Mouse (Mus musculus): ENCODE measurements around the gene Car5b. TPM values are rescaled to one million over a fixed set of nuclear protein-coding genes. Genes with fewer than 3 reads are reported as not detected.

The Car5b gene
- total and polyA plus RNA-seq, 3 experiments = 0.23 to 0.33 TPM; not detected in 1

GRCm38 (mm10) chrX:163929550-163929949, 98.2 kb downstream of the Car5b start:
- no peaks in the 10 kb centered on the region for H3K27me3 ChIP-seq (ENCODE audit: insufficient read depth, low read length)
- no peak overlapping the region for H3K4me3 ChIP-seq (ENCODE audit: low read depth, low read length)
- ATAC-seq (ENCODE audit: extremely low read depth, insufficient number of reproducible peaks, low FRiP score, poor library complexity, severe bottlenecking) (no peak), DNase-seq (ENCODE audit: low spot score) (no peak)
- H3K9me3 ChIP-seq (replicated peaks) = no peaks in the 10 kb centered on the region
- H3K4me1 ChIP-seq (ENCODE audit: insufficient read depth, low read depth, low read length) = no peaks in the 10 kb centered on the region
- TF ChIP-seq TAL1 (conservative IDR thresholded peaks at IDR 0.05; ENCODE audit: low read depth, low read length) (no peak), POLR2AphosphoS5 (IDR thresholded peaks at IDR 0.05; ENCODE audit: insufficient replicate concordance, low read depth, low read length) (no peak), GATA1 (IDR thresholded peaks at IDR 0.05; ENCODE audit: borderline replicate concordance, low read length) (no peak), GATA2 (IDR thresholded peaks at IDR 0.05; ENCODE audit: borderline replicate concordance, low read depth, low read length) (no peak), CTCF (IDR thresholded peaks at IDR 0.05; ENCODE audit: low read depth, low read length) (no peak)
- H3K36me3 ChIP-seq (replicated peaks) = no peaks in the 10 kb centered on the region

Other genes with a start within 250 kb of the Car5b start
- 15.4 and 17.1 TPM in 2 replicates for gene Ap1s2, start 119.0 kb downstream of the Car5b start, total RNA-seq (2014; fragmentation: Nextera tagmentation)
- 20.6 and 21.0 TPM in 2 replicates for gene Ap1s2, start 119.0 kb downstream of the Car5b start, total RNA-seq (2017)
- gene Ap1s2, start 119.0 kb downstream of the Car5b start, polyA plus RNA-seq (2012) = 5.7 and 7.5 TPM in 2 replicates
- 57.5 and 69.0 TPM in 2 replicates for gene Zrsr2, start 69.3 kb downstream of the Car5b start, total RNA-seq (2014; fragmentation: Nextera tagmentation)
- 28.2 and 43.6 TPM in 2 replicates for gene Zrsr2, start 69.3 kb downstream of the Car5b start, total RNA-seq (2017)
- 31.9 and 32.0 TPM in 2 replicates for gene Zrsr2, start 69.3 kb downstream of the Car5b start, polyA plus RNA-seq (2012)
- 17.5 and 19.5 TPM in 2 replicates for gene Siah1b, start 48.5 kb upstream of the Car5b start, total RNA-seq (2014; fragmentation: Nextera tagmentation)
- gene Siah1b, start 48.5 kb upstream of the Car5b start, total RNA-seq (2017) = 17.8 and 19.3 TPM in 2 replicates
- 20.6 and 32.9 TPM in 2 replicates for gene Siah1b, start 48.5 kb upstream of the Car5b start, polyA plus RNA-seq (2012)
- not detected in 2 replicates for gene Cltrn, start 60.8 kb upstream of the Car5b start, total RNA-seq (2014; fragmentation: Nextera tagmentation)
- 0.29 and 0.49 TPM in 2 replicates for gene Cltrn, start 60.8 kb upstream of the Car5b start, total RNA-seq (2017)
- 0.04 TPM in 1 of 2 replicates, not detected in the other for gene Cltrn, start 60.8 kb upstream of the Car5b start, polyA plus RNA-seq (2012)
- 0.19 TPM in 1 of 2 replicates, not detected in the other for gene Ace2, start 111.3 kb upstream of the Car5b start, total RNA-seq (2014; fragmentation: Nextera tagmentation)
- 0.05 and 0.12 TPM in 2 replicates for gene Ace2, start 111.3 kb upstream of the Car5b start, total RNA-seq (2017)
- not detected in 2 replicates for gene Ace2, start 111.3 kb upstream of the Car5b start, polyA plus RNA-seq (2012)
- gene Bmx, start 230.2 kb upstream of the Car5b start, total RNA-seq (2014; fragmentation: Nextera tagmentation) = not detected in 2 replicates
- gene Bmx, start 230.2 kb upstream of the Car5b start, total RNA-seq (2017) = 0.05 TPM in 1 of 2 replicates, not detected in the other
- not detected in 2 replicates for gene Bmx, start 230.2 kb upstream of the Car5b start, polyA plus RNA-seq (2012)
- not detected in 2 replicates for gene Pir, start 241.4 kb upstream of the Car5b start, total RNA-seq (2014; fragmentation: Nextera tagmentation)
- 0.22 TPM in 1 of 2 replicates, not detected in the other for gene Pir, start 241.4 kb upstream of the Car5b start, total RNA-seq (2017)
- gene Pir, start 241.4 kb upstream of the Car5b start, polyA plus RNA-seq (2012) = not detected in 2 replicates